Comparison of ENCODE assay signal across 28 mouse cellular contexts in the genomic region with DNA sequence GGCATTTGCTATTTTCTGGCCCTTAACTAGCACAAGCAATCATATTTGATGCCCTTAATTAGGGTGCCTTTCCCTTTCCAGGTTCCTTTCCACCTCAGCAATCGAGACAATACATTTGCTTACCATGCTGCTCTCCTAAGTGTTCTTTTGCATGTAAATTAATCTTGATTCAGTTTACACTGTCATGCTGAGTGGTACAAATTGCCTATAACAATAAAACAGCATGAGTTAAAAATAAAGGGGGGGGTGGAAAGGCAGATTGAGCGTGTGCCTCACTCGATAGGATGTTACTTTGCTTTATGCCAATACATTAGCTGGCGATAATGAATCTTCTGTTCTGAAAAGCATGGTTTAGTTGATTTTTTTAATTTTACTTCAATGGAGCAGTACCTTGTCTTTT.
DNase-seq lines count a peak whose midpoint lies in the region; ATAC-seq lines count a peak whose summit lies in the region.
"Had no signal": no experiment of that assay in that cellular context is flagged by ENCODE, and none has a peak within 500 bp of the region (broad histone marks: within the 10 kb centered on the region; RNA-seq: fewer than 3 reads in every experiment).

No protein-coding gene starts in this region.

- WGBS in midbrain, embryonic 16.5 days: 37% methylated on average over 4 of the region's 4 CpGs
- WGBS in midbrain, embryonic 11.5 days: 29% methylated on average over 4 of the region's 4 CpGs
- 9% methylated on average over 4 of the region's 4 CpGs for WGBS in forebrain, embryonic 12.5 days
- 20% methylated on average over 4 of the region's 4 CpGs for WGBS in neural tube, embryonic 13.5 days

- H3K27ac ChIP-seq in midbrain, embryonic 16.5 days (ENCODE audit: low read length): no peak overlapping the region
- H3K27ac ChIP-seq in midbrain, embryonic 11.5 days (ENCODE audit: low read depth, low read length): no peak overlapping the region
- H3K27ac ChIP-seq in forebrain, embryonic 12.5 days: no peak overlapping the region
- H3K27ac ChIP-seq in neural tube, embryonic 13.5 days (replicated peaks): peak overlapping the region; percentile 61
- H3K27ac ChIP-seq: embryonic facial prominence, embryonic 15.5 days; kidney, embryonic 15.5 days; left cerebral cortex, adult 2 months; liver, embryonic 13.5 days had no signal

- ATAC-seq in midbrain, embryonic 16.5 days: peak; percentile 41; the same call in 1 of the 2 replicates
- no peak for ATAC-seq in midbrain, embryonic 11.5 days (ENCODE audit: low FRiP score)
- ATAC-seq in forebrain, embryonic 12.5 days (ENCODE audit: low FRiP score): peak; percentile 74
- ATAC-seq in neural tube, embryonic 13.5 days (ENCODE audit: low read depth): peak; percentile 73
- ATAC-seq: activated CD4-positive, CD25-positive, alpha-beta regulatory T cell, adult 4 months; Patski had no signal

- H3K4me2 ChIP-seq in midbrain, embryonic 16.5 days (ENCODE audit: low read length): no peak overlapping the region
- H3K4me2 ChIP-seq in midbrain, embryonic 11.5 days: no peak overlapping the region
- H3K4me2 ChIP-seq in forebrain, embryonic 12.5 days: no peak overlapping the region
- peak overlapping the region; percentile 22; the same call in 1 of the 2 replicates for H3K4me2 ChIP-seq in neural tube, embryonic 13.5 days
- H3K4me2 ChIP-seq: embryonic facial prominence, embryonic 15.5 days; heart, embryonic 12.5 days; kidney, embryonic 15.5 days; liver, embryonic 13.5 days; lung, embryonic 14.5 days had no signal

- peaks cover 9% of the 10 kb centered on the region; the same call in 1 of the 2 replicates for H3K4me1 ChIP-seq in midbrain, embryonic 16.5 days (ENCODE audit: control insufficient read depth, insufficient read depth, low read length)
- H3K4me1 ChIP-seq in midbrain, embryonic 11.5 days (ENCODE audit: control insufficient read depth, insufficient read depth, low read length): no peaks in the 10 kb centered on the region
- peaks cover 38% of the 10 kb centered on the region for H3K4me1 ChIP-seq in forebrain, embryonic 12.5 days
- H3K4me1 ChIP-seq in neural tube, embryonic 13.5 days (replicated peaks): peaks cover 48% of the 10 kb centered on the region
- H3K4me1 ChIP-seq: embryonic facial prominence, embryonic 15.5 days; kidney, embryonic 15.5 days had no signal

- intact Hi-C loops in heart, postnatal 25 days (cut with DNase I): no loop called here

- DNase-seq in heart, adult 11 months: peak; percentile 29
- no peak for DNase-seq in heart, postnatal 25 days (ENCODE audit: low spot score)
- no peak for DNase-seq in midbrain, embryonic 11.5 days (ENCODE audit: low spot score, missing footprints)
- no peak for DNase-seq in urinary bladder, postnatal 25 days (ENCODE audit: low spot score)
- no peak for DNase-seq in cerebellum, adult 9-11 months
- DNase-seq: adrenal gland, adult 8-10 months; cerebellum, adult 9-10 months; gastrocnemius, postnatal 10 days; heart, adult 18-20 months; heart, postnatal 10 days; kidney, adult 11 months; kidney, postnatal 36 days; layer of hippocampus, adult 9-11 months; liver, embryonic 13.5 days; lung, embryonic 14.5 days; retina, postnatal 1 day; thymus, postnatal 25 days had no signal

- H3K9ac ChIP-seq in midbrain, embryonic 16.5 days (ENCODE audit: low read depth, low read length): no peak overlapping the region
- H3K9ac ChIP-seq in midbrain, embryonic 11.5 days (ENCODE audit: low read length): no peak overlapping the region
- H3K9ac ChIP-seq in forebrain, embryonic 12.5 days: no peak overlapping the region
- no peak overlapping the region for H3K9ac ChIP-seq in neural tube, embryonic 13.5 days
- H3K9ac ChIP-seq: embryonic facial prominence, embryonic 15.5 days; heart, embryonic 12.5 days; kidney, embryonic 15.5 days; liver, embryonic 13.5 days; lung, embryonic 14.5 days had no signal

- H3K9me3 ChIP-seq in midbrain, embryonic 16.5 days (replicated peaks; ENCODE audit: control insufficient read depth, low read length, poor library complexity, severe bottlenecking): no peaks in the 10 kb centered on the region
- H3K9me3 ChIP-seq in midbrain, embryonic 11.5 days (ENCODE audit: control insufficient read depth, low read length): no peaks in the 10 kb centered on the region
- H3K9me3 ChIP-seq in forebrain, embryonic 12.5 days: no peaks in the 10 kb centered on the region
- H3K9me3 ChIP-seq in neural tube, embryonic 13.5 days: no peaks in the 10 kb centered on the region
- H3K9me3 ChIP-seq: embryonic facial prominence, embryonic 15.5 days; G1E; heart, embryonic 12.5 days; kidney, embryonic 15.5 days; liver, embryonic 13.5 days had no signal

- no peak overlapping the region for H3K4me3 ChIP-seq in midbrain, embryonic 16.5 days (ENCODE audit: low read depth, low read length)
- no peak overlapping the region for H3K4me3 ChIP-seq in midbrain, embryonic 11.5 days (ENCODE audit: low read depth, low read length)
- H3K4me3 ChIP-seq in forebrain, embryonic 12.5 days (replicated peaks): no peak overlapping the region
- no peak overlapping the region for H3K4me3 ChIP-seq in neural tube, embryonic 13.5 days
- H3K4me3 ChIP-seq: embryonic facial prominence, embryonic 15.5 days; heart, embryonic 12.5 days; kidney, embryonic 15.5 days; left cerebral cortex, adult 2 months; liver, embryonic 13.5 days; myocyte had no signal

- no peaks in the 10 kb centered on the region; the same call in 1 of the 2 replicates for H3K27me3 ChIP-seq in midbrain, embryonic 16.5 days (ENCODE audit: control insufficient read depth, insufficient read depth, low read depth, low read length)
- no peaks in the 10 kb centered on the region for H3K27me3 ChIP-seq in midbrain, embryonic 11.5 days (ENCODE audit: control insufficient read depth, insufficient read depth, low read length)
- H3K27me3 ChIP-seq in forebrain, embryonic 12.5 days: peaks cover 47% of the 10 kb centered on the region
- H3K27me3 ChIP-seq in neural tube, embryonic 13.5 days: peaks cover 53% of the 10 kb centered on the region
- H3K27me3 ChIP-seq: embryonic facial prominence, embryonic 15.5 days; heart, embryonic 12.5 days; kidney, embryonic 15.5 days; liver, embryonic 13.5 days; Patski had no signal

- H3K36me3 ChIP-seq in midbrain, embryonic 16.5 days (ENCODE audit: control insufficient read depth, insufficient read depth, low read length): no peaks in the 10 kb centered on the region
- H3K36me3 ChIP-seq in midbrain, embryonic 11.5 days (ENCODE audit: control insufficient read depth, insufficient read depth, low read length): no peaks in the 10 kb centered on the region
- H3K36me3 ChIP-seq in forebrain, embryonic 12.5 days (replicated peaks): no peaks in the 10 kb centered on the region
- H3K36me3 ChIP-seq in neural tube, embryonic 13.5 days: peaks cover 4% of the 10 kb centered on the region; the same call in 1 of the 2 replicates
- H3K36me3 ChIP-seq: embryonic facial prominence, embryonic 15.5 days had no signal
